Mouse (Mus musculus) urinary bladder, adult 18-20 months (tissue): Measurements from ENCODE around the gene Ctf1.

Source experiments
- DNase-seq, 2 experiments: peaks; one replicate each; pipeline ENCODE4 v3.0.0; 2022; ENCODE audit warnings: low spot score in 2 of 2, mixed read lengths in 2 of 2

The Ctf1 gene

GRCm38 (mm10) chr7:127744366-127745045 lies 32.0 kb downstream of the Ctf1 start, which contains the start of gene Fbxl19:
TSS of gene Fbxl19 (plus strand) at chr7:127744543.
- DNase-seq, result peak; percentile 52 to 67

GRCm38 (mm10) chr7:127745251-127745651 lies 32.7 kb downstream of the Ctf1 start:
- peak; percentile 65 to 92 for DNase-seq

GRCm38 (mm10) chr7:127745652-127746493 lies 33.3 kb downstream of the Ctf1 start:
- DNase-seq, result peak; percentile 82 to 97

GRCm38 (mm10) chr7:127746494-127747491 lies 34.3 kb downstream of the Ctf1 start:
- no peak for DNase-seq

GRCm38 (mm10) chr7:127747559-127748234 lies 35.2 kb downstream of the Ctf1 start:
- DNase-seq, result no peak

GRCm38 (mm10) chr7:127748235-127748560 lies 35.7 kb downstream of the Ctf1 start:
- no peak for DNase-seq

GRCm38 (mm10) chr7:127750131-127751127 lies 37.9 kb downstream of the Ctf1 start:
- DNase-seq, result no peak

GRCm38 (mm10) chr7:127751619-127752018 lies 39.1 kb downstream of the Ctf1 start:
- no peak for DNase-seq

DNA sequence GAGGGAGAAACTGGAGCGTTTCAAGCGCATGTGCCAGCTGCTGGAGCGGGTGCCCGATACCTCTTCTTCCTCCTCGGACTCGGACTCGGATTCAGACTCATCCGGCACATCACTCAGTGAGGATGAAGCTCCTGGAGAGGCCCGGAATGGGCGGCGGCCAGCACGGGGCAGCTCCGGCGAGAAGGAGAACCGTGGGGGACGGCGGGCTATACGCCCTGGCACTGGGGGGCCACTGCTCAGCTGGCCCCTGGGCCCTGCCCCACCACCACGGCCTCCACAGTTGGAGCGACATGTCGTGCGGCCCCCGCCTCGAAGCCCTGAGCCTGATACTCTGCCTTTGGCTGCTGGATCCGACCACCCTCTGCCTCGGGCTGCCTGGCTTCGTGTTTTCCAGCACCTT lies 39.5 kb downstream of the Ctf1 start:
- no peak for DNase-seq

- no peak for DNase-seq
These were observed 40.6 kb downstream of the Ctf1 start for GRCm38 (mm10) chr7:127753158-127753557.

GRCm38 (mm10) chr7:127753741-127754140 lies 41.2 kb downstream of the Ctf1 start:
- DNase-seq, result no peak

- no peak for DNase-seq
These were observed 47.2 kb downstream of the Ctf1 start for GRCm38 (mm10) chr7:127759716-127760115.

DNA sequence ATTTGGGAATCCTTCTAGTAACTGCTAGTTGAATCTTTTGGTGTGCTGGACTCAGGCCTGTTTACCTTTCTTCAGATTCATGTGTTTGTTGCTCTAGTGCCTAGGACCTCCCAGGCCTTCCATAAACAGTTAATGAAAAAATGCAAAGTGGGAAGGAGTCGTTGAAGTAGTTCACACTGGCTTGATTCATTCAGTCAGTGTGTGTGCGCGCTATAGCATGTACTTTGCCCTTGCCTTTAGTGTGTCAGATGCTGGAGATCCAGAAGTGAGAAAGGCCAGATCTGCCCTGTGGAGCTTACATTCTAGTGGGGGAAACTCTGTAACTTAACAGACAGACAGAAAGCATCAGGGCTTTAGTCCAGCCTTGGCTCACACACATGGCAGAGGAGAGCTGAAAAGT lies 47.9 kb downstream of the Ctf1 start:
- no peak for DNase-seq

GRCm38 (mm10) chr7:127761026-127761425 lies 48.5 kb downstream of the Ctf1 start:
- peak in 1 of 2 experiments; percentile 51 for DNase-seq

DNA sequence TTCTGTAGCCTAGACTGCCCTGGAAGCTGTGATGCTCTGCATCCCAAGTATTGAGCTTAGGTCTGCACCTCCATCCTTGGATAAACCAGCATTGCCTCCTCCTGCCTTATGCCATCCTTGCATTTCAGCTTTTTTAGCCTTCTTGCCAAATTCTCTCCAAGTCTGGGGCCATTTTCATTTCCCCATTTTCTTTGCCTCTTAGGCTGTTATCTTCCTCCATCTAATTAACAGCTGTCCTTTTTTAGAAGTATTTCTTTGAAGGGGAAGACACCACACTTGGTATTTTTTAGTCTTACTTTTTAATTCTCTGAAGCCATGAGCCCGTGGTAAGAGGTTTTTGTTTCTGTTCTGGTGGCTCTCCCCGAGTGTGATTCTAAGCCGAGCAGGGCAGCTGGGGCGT lies 51.1 kb downstream of the Ctf1 start:
- DNase-seq, result no peak

- no peak for DNase-seq
These were observed 53.2 kb downstream of the Ctf1 start for GRCm38 (mm10) chr7:127765756-127766155.

DNA sequence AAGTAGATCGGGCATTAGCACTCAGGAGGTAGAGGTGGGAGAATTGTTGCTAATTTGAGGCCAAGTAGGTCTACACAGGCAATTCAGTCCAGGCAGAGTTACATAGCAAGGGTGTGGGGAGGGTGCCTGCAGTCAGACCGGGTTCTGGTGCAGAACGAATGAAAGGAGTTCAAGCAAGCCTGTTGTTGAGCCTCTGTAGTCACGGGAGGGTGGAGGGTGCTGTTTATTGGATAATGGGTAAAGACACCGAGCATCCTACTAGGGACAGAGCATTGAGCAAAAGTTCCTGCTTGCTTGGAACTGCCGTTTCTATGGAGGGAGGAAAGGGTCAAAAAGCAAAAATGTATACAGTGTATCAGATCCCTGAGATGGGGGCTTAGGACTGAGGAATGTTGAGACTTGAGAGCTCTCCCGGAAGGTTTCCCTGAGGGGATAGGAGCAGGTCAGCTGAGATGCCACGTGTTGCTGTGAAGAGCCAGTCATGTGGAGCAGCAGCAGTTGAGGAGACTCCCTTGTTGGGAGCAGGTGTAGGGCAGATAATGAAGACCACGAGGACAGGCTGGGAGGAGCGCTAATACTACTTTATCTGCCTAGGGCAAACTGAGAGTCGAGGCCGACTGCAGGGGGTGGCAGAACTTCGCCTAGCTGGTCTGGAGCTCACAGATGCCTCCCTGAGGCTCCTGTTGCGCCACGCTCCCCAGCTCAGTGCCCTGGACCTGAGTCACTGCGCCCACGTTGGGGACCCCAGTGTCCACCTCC lies 54.5 kb downstream of the Ctf1 start:
- DNase-seq, result no peak
